Mouse (Mus musculus) erythroblast, embryonic 14.5 days (primary cell): ENCODE measurements at regions not wholly inside any gene's neighbourhood (a gene's known extent, or its start where the extent isn't known, plus 50 kb on each side); places are given as distances from the start of the nearest gene placed in this dataset.

Experiments used
- H3K27me3 ChIP-seq: 2 replicates; pipeline ENCODE4 v1.6.1; 2012; ENCODE audit warnings: inconsistent platforms; ENCODE audit not compliant: control insufficient read depth
- H3K36me3 ChIP-seq: 2 replicates; pipeline ENCODE4 v1.6.1; 2012; ENCODE audit warnings: mild to moderate bottlenecking, inconsistent platforms; ENCODE audit not compliant: control insufficient read depth
- H3K4me1 ChIP-seq: 2 replicates; pipeline ENCODE4 v1.6.1; 2012; ENCODE audit warnings: inconsistent platforms; ENCODE audit not compliant: control insufficient read depth
- H3K4me3 ChIP-seq: replicated peaks from 2 replicates; pipeline ENCODE3; 2012; ENCODE audit warnings: moderate library complexity, mild to moderate bottlenecking, inconsistent platforms
- H3K9me3 ChIP-seq: 2 replicates; pipeline ENCODE4 v1.6.1; 2012; ENCODE audit warnings: low read length, inconsistent platforms, mixed read lengths; ENCODE audit not compliant: control insufficient read depth
- GATA1 ChIP-seq: IDR thresholded peaks from 2 replicates; pipeline ENCODE4 v1.6.1; 2012; ENCODE audit warnings: low read length, inconsistent platforms, mixed read lengths
- TAL1 ChIP-seq: IDR thresholded peaks from 3 replicates; pipeline ENCODE4 v1.6.1; 2012; ENCODE audit warnings: low read length, inconsistent platforms, mixed read lengths

DNA sequence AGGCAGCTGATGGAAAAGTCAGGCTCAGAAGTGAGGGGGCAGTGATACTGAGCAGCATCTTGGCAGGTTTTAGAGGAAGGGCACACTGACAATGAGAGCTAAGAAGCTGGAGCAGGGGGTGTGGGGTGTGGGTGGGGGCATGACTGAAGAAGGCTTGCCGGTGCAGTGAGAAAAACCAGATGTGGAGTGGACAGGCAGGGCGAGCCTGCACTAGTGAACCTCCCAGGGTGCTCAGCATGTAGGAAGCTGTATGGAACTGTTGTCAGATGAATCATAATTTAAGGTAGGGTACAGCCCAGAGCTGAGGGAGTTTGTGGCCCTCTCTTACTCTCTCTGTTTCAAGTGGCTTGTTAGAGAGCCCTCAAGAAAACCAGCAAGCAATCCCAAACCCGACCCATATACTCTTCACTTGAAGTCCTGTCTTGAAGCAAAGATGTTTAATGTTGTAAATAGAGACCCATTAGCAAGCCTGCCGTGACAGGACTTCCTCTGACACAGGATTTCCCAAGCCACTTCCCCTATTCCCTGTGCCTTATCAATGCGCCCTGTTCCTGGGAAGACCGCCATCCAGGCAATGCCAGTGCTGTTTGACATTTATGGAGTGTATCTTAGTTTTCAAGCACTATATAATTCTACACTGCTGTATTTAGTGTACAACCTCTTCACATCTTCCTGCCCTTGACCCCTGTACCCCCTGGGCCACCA is 90.4 kb upstream of the Npvf start:
- Histone ChIP-seq H3K36me3 (no peaks in the 10 kb centered on the region), H3K4me1 (no peaks in the 10 kb centered on the region), H3K27me3 (no peaks in the 10 kb centered on the region), H3K4me3 (no peak overlapping the region), H3K9me3 (no peaks in the 10 kb centered on the region)
- no peak for TF ChIP-seq TAL1

DNA sequence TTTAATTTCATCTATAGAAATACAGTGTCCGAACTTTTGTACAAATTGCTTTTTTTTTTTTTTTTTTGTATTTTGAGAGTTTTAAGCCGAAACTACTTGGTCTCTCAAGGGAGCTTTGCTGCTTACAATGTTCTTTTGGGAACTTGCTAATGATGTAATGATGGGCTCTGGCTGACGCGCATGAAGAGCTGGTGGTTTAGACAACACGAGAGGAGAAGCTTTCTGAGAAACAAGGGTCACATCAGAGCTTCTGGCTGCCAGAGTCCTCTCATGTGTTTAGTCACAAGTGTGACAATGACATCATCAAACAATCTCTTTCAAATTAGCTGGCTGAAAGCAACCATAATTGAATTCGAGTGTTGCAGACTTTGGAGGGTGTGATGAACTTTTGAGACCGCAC is 98.9 kb upstream of the Npvf start:
- H3K4me1 ChIP-seq: no peaks in the 10 kb centered on the region
- H3K4me3 ChIP-seq: no peak overlapping the region
- H3K9me3 ChIP-seq: no peaks in the 10 kb centered on the region
- H3K36me3 ChIP-seq: no peaks in the 10 kb centered on the region
- no peaks in the 10 kb centered on the region for H3K27me3 ChIP-seq
- TF ChIP-seq TAL1: no peak
- TF ChIP-seq GATA1: no peak

DNA sequence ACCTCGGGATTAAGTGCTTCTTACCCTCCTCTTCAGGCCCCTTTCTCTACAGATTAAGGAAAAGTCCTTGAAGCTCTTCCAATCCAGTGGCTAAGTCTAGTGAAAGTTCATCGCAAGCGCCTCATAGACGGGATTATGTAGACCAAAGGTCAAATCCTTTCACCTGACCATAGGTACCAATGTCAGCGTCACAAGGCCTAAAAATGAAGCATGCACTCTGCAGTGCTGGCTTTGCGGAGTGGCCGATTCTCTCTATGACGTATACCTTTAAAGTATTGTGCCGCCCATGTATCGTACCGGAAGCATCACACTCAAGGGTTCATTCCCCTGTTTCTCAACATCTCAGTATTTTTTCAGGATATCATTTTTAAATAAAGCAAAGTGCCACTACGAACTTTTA is 100.5 kb upstream of the Npvf start:
- Histone ChIP-seq H3K9me3 (no peaks in the 10 kb centered on the region), H3K27me3 (no peaks in the 10 kb centered on the region), H3K36me3 (no peaks in the 10 kb centered on the region), H3K4me3 (no peak overlapping the region), H3K4me1 (no peaks in the 10 kb centered on the region)
- TF ChIP-seq GATA1 (no peak), TAL1 (no peak)

DNA sequence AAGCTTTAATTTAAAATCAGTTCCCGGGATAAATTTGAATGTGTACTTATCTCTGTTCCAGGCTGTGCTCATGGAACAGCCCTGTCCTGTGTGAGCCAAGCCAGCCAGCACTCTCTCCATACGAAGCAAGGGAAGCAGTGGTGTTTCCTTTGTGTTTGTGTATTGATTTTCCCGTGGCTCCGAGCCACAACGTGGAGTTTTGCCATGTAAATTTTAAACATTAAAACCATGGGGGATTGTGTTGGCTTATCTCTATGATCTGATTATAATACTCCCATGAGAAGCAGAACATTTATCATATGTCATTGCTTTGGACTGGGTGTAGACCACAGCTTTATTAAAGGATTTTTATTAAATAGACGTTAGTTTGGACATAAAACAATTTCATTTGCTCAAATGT is 106.1 kb upstream of the Npvf start:
- no peaks in the 10 kb centered on the region for H3K9me3 ChIP-seq
- no peaks in the 10 kb centered on the region for H3K27me3 ChIP-seq
- H3K4me1 ChIP-seq: no peaks in the 10 kb centered on the region
- H3K36me3 ChIP-seq: no peaks in the 10 kb centered on the region
- H3K4me3 ChIP-seq: no peak overlapping the region
- TF ChIP-seq GATA1: no peak
- no peak for TF ChIP-seq TAL1

DNA sequence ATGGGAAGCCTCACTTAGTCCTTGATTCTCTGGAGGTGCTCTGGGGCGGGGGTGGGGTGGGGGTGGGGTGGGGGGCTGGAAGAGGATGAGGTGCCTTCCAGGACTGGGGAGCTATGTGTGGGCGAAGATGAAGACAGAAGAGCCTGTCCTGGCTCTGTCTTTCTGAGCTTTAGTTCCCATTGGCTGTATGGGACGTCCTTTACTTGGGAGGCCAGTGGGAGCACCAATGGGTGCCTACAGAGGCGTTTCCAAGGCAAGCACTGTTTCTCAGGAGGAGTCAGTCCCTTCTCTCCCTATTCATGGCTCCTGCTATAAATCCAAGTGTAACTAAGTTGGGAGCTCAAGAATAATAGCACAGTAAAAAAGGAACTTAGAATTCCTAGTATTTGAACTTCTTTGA is 108.9 kb upstream of the Npvf start:
- H3K4me1 ChIP-seq: no peaks in the 10 kb centered on the region
- TF ChIP-seq GATA1 (no peak), TAL1 (no peak)
- H3K36me3 ChIP-seq: no peaks in the 10 kb centered on the region
- no peak overlapping the region for H3K4me3 ChIP-seq
- no peaks in the 10 kb centered on the region for H3K27me3 ChIP-seq
- no peaks in the 10 kb centered on the region for H3K9me3 ChIP-seq

DNA sequence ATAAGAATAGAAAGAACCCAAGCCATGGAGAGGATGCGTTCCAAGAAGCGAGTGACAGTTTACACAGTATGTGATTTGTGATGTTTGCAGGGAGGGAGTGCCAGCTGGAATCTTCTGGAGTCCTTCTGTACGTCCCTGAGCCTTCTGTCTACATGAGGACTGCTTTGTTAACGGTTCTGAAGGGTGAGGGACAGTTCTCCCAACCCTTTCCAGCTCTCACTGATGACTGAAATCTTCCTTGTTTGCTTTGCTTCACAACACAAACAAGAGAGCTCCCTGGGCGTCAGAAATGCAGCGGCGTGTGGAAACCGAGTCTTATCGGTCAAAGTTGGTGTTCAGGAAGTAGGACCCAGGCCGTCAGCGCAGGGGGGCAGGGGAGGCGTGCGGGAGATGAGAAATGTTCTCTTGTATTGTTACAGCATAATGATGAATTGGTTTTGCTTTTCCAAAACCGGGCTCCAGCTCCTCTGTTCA is 112.2 kb upstream of the Npvf start:
- TF ChIP-seq TAL1 (no peak), GATA1 (no peak)
- Histone ChIP-seq H3K36me3 (no peaks in the 10 kb centered on the region), H3K4me1 (no peaks in the 10 kb centered on the region), H3K27me3 (no peaks in the 10 kb centered on the region), H3K4me3 (no peak overlapping the region), H3K9me3 (no peaks in the 10 kb centered on the region)

DNA sequence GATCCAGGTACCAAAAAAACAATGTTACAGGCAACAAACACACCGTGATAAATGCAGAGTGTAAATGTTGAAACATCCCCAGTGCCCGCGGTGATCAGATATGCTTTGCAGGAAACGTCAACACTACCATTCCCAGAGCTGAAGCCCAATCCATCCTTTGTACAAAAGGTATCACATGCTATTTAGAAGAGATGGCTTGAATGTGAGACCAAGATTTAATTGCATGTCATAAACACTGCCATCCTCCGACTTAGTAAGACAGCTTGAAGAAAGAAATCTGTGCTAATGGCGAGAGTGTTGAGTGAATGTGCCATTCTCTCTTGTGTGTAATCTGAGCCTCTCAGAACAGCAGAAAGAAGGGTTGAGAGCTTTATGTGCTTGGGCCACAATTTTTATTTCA is 112.9 kb upstream of the Npvf start:
- Histone ChIP-seq H3K27me3 (no peaks in the 10 kb centered on the region), H3K4me3 (no peak overlapping the region), H3K4me1 (no peaks in the 10 kb centered on the region), H3K9me3 (no peaks in the 10 kb centered on the region), H3K36me3 (no peaks in the 10 kb centered on the region)
- no peak for TF ChIP-seq GATA1
- no peak for TF ChIP-seq TAL1

DNA sequence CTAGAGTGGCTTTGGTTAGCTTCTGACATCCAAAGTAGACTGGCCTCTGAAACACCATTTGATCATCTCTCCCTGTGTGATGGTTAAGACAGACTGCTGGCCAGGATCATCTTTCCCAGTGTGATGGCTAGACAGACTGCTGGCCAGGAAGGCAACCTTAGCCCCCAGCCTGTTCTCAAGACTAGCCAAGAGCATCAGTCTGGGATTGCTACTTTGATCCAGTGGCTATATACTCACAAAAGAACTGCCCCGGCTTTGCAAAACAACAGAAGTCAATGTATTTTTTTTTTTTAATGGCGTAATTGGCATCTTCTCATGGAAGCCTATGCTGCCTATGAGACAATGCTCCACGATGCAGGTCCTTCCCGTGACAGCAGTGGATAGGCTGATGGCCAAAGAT is 113.6 kb upstream of the Npvf start:
- no peaks in the 10 kb centered on the region for H3K9me3 ChIP-seq
- TF ChIP-seq TAL1 (no peak), GATA1 (no peak)
- no peaks in the 10 kb centered on the region for H3K27me3 ChIP-seq
- no peaks in the 10 kb centered on the region for H3K4me1 ChIP-seq
- no peaks in the 10 kb centered on the region for H3K36me3 ChIP-seq
- no peak overlapping the region for H3K4me3 ChIP-seq

DNA sequence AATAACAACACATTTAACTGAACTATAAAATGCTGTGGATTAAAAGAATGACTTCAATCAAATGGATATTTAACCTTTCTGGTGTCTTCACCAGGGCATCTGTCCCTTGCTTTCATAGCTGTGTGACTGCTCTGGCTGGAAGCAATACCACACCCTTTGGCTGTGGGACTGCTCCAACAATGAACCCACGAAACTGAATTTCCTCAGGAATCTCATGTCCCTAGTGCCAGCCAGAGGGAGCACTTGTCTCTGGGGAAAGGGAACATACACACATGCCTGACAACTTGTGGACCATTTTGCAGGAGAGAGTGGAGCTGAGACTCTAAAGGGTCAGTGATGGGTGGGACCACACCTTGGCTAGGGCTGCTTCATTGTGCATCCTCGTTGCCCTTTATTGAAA is 114.9 kb upstream of the Npvf start:
- Histone ChIP-seq H3K4me3 (no peak overlapping the region), H3K9me3 (no peaks in the 10 kb centered on the region), H3K27me3 (no peaks in the 10 kb centered on the region), H3K36me3 (no peaks in the 10 kb centered on the region), H3K4me1 (no peaks in the 10 kb centered on the region)
- TF ChIP-seq TAL1 (no peak), GATA1 (no peak)

DNA sequence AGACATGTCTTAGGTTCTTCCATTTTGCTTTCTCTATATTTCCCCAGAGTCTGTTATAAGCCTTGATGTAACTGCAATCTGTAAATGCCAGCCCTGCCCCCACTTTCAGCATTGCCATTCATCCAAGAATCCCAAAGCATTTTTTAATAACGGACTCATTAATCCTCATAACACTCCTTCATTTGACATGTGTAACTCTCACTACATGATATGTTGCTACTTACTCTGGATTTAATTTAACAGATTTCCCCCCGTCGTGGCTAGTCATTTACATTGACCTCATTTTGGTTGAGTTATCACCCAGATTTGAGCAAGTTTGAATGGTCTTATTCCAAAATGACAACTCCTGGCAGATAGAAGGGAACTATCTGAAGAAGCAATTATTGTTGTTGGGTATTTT is 116.2 kb upstream of the Npvf start:
- no peaks in the 10 kb centered on the region for H3K27me3 ChIP-seq
- no peak overlapping the region for H3K4me3 ChIP-seq
- no peak for TF ChIP-seq GATA1
- TF ChIP-seq TAL1: no peak
- no peaks in the 10 kb centered on the region for H3K36me3 ChIP-seq
- H3K9me3 ChIP-seq: no peaks in the 10 kb centered on the region
- H3K4me1 ChIP-seq: no peaks in the 10 kb centered on the region
